Mouse (Mus musculus) left cerebral cortex, adult 9 months (tissue): ENCODE data around the gene Gm21149.
"Not testable (repeated sequence)": the region's sequence is repeated elsewhere in the genome, so short reads cannot be mapped to it uniquely, and the experiment has no call there.

Experiments
- DNase-seq, 2 experiments: peaks; one replicate each; pipeline ENCODE4 v3.0.0; 2022; ENCODE audit warnings: low spot score in 2 of 2

Gm21149 gene

GRCm38 (mm10) chr5:15463561-15463960, 12.8 kb downstream of the Gm21149 start:
- DNase-seq = peak in 1 of 2 experiments; percentile 47

GRCm38 (mm10) chr5:15461613-15462012, 14.7 kb downstream of the Gm21149 start:
- not testable (repeated sequence) for DNase-seq

DNA sequence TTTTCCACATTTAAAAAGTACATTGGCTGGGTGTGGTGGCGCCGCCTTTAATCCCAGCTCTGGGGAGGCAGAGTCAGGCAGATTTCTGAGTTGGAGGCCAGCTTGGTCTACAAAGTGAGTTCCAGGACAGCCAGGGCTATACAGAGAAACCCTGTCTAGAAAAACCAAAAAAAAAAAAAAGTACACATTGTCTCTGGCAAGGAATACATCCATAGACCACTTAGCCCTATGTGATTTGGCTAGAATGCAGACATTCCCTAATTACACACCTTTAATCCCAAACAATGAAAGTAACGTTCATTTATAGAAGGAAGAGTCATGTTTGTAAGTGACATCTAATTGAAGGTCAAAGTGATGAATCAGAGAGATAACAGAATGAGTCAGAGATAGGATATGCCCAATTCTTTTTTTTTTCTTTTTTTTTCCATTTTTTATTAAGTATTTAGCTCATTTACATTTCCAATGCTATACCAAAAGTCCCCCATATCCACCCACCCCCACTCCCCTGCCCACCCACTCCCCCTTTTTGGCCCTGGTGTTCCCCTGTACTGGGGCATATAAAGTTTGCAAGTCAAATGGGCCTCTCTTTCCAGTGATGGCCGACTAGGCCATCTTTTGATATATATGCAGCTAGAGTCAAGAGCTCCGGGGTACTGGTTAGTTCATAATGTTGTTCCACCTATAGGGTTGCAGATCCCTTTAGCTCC, 18.3 kb downstream of the Gm21149 start:
- not testable (repeated sequence) for DNase-seq
